Mouse (Mus musculus) 3T3-L1 (cell line): ENCODE results near the gene Gpn3.
A peak's percentile ranks its signal among the peaks of the same experiment; 100 is the strongest.
"Not testable (repeated sequence)": the region's sequence is repeated elsewhere in the genome, so short reads cannot be mapped to it uniquely, and the experiment has no call there.

Experiments used
- DNase-seq: peaks from one replicate; pipeline ENCODE4 v3.0.0-alpha.2; 2015; ENCODE audit warnings: low read depth, low spot score

Gpn3 gene

GRCm38 (mm10) chr5:122390671-122391070, 19.0 kb downstream of the Gpn3 start:
- DNase-seq, result no peak

GRCm38 (mm10) chr5:122391178-122391785, 19.6 kb downstream of the Gpn3 start:
- no peak for DNase-seq

GRCm38 (mm10) chr5:122391786-122392180, 20.1 kb downstream of the Gpn3 start, which contains the start of gene Arpc3:
Gene Arpc3, plus strand, starts transcription at chr5:122391878.
- peak; percentile 87 for DNase-seq

- DNase-seq, result peak; percentile 14
Observed at GRCm38 (mm10) chr5:122392227-122393004, 20.7 kb downstream of the Gpn3 start.

- DNase-seq, result peak; percentile 90
Observed at GRCm38 (mm10) chr5:122393887-122394286, 22.2 kb downstream of the Gpn3 start.

GRCm38 (mm10) chr5:122396791-122397190, 25.1 kb downstream of the Gpn3 start:
- no peak for DNase-seq

GRCm38 (mm10) chr5:122397495-122397894, 25.8 kb downstream of the Gpn3 start:
- DNase-seq, result no peak

GRCm38 (mm10) chr5:122399871-122400270, 28.2 kb downstream of the Gpn3 start:
- DNase-seq, result no peak

GRCm38 (mm10) chr5:122400628-122401302, 29.1 kb downstream of the Gpn3 start:
- DNase-seq, result no peak

- peak; percentile 47 for DNase-seq
Observed at GRCm38 (mm10) chr5:122401303-122401640, 29.6 kb downstream of the Gpn3 start.

GRCm38 (mm10) chr5:122402160-122402559, 30.5 kb downstream of the Gpn3 start:
- DNase-seq, result no peak

- no peak for DNase-seq
Observed at GRCm38 (mm10) chr5:122402772-122403171, 31.1 kb downstream of the Gpn3 start.

- no peak for DNase-seq
Observed at GRCm38 (mm10) chr5:122403362-122403761, 31.7 kb downstream of the Gpn3 start.

GRCm38 (mm10) chr5:122405537-122405936, 33.9 kb downstream of the Gpn3 start:
- DNase-seq, result no peak

GRCm38 (mm10) chr5:122409692-122410645, 38.3 kb downstream of the Gpn3 start:
- DNase-seq, result peak; percentile 20

GRCm38 (mm10) chr5:122411892-122412291, 40.2 kb downstream of the Gpn3 start:
- DNase-seq, result no peak

GRCm38 (mm10) chr5:122412826-122413225, 41.1 kb downstream of the Gpn3 start:
- no peak for DNase-seq

GRCm38 (mm10) chr5:122414351-122414750, 42.7 kb downstream of the Gpn3 start:
- DNase-seq, result no peak

GRCm38 (mm10) chr5:122415465-122415864, 43.8 kb downstream of the Gpn3 start:
- no peak for DNase-seq

- not testable (repeated sequence) for DNase-seq
Observed at GRCm38 (mm10) chr5:122420676-122421075, 49.0 kb downstream of the Gpn3 start.

GRCm38 (mm10) chr5:122421271-122422068, 49.8 kb downstream of the Gpn3 start, which contains the start of gene Anapc7:
Gene Anapc7, plus strand, starts transcription at chr5:122421693.
- peak; percentile 45 for DNase-seq
